Mouse (Mus musculus) midbrain, postnatal 0 days (tissue): ENCODE data around the gene Mamstr. TPM values are rescaled to one million over a fixed set of nuclear protein-coding genes. Genes with fewer than 3 reads are reported as not detected.

ENCODE experiments used
- ATAC-seq: fragments of 200-750 bp; cut with Nextera tagmentation; 2 replicates; pipeline ENCODE4 v1.8.0; 2017; ENCODE audit warnings: moderate number of reproducible peaks, mild to moderate bottlenecking, moderate TSS enrichment, moderate library complexity; ENCODE audit not compliant: low FRiP score
- DNase-seq: peaks from one replicate; pipeline ENCODE4 v3.0.0-alpha.2; 2015; ENCODE audit warnings: low spot score
- H3K27ac ChIP-seq: fragments of 300-500 bp; sonication (generic); 2 replicates; pipeline ENCODE4 v1.5.1; 2014; ENCODE audit warnings: low read depth, mild to moderate bottlenecking, low read length, mixed read lengths
- H3K27me3 ChIP-seq: fragments of 300-500 bp; sonication (generic); 2 replicates; pipeline ENCODE4 v1.6.1; 2014; ENCODE audit warnings: low read length, control low read depth, mixed read lengths; ENCODE audit not compliant: insufficient read depth
- H3K36me3 ChIP-seq: fragments of 300-500 bp; sonication (generic); 2 replicates; pipeline ENCODE4 v1.6.1; 2014; ENCODE audit warnings: low read length, control low read depth, mixed read lengths; ENCODE audit not compliant: insufficient read depth
- H3K4me1 ChIP-seq: fragments of 300-500 bp; sonication (generic); 2 replicates; pipeline ENCODE4 v1.6.1; 2014; ENCODE audit warnings: mild to moderate bottlenecking, control low read depth, antibody characterized with exemption, low read length, mixed read lengths; ENCODE audit not compliant: insufficient read depth
- H3K4me2 ChIP-seq: fragments of 300-500 bp; sonication (generic); 2 replicates; pipeline ENCODE4 v1.6.1; 2014; ENCODE audit warnings: low read depth, mild to moderate bottlenecking, low read length, mixed read lengths; ENCODE audit not compliant: poor library complexity, severe bottlenecking
- H3K4me3 ChIP-seq: fragments of 300-500 bp; sonication (generic); 2 replicates; pipeline ENCODE4 v1.5.1; 2014; ENCODE audit warnings: low read depth, mild to moderate bottlenecking, low read length, moderate library complexity
- H3K9ac ChIP-seq: fragments of 300-500 bp; sonication (generic); replicated peaks from 2 replicates; pipeline ENCODE4 v1.6.1; 2014; ENCODE audit warnings: mild to moderate bottlenecking, low read length, moderate library complexity, mixed read lengths; ENCODE audit not compliant: poor library complexity, severe bottlenecking
- H3K9me3 ChIP-seq: fragments of 300-500 bp; sonication (generic); 2 replicates; pipeline ENCODE4 v1.6.1; 2016; ENCODE audit warnings: low read length, control low read depth
- CTCF ChIP-seq: IDR thresholded peaks from 2 replicates; pipeline ENCODE4 v1.5.1; 2016; ENCODE audit warnings: antibody characterized with exemption, mild to moderate bottlenecking
- WGBS: fragments of 180-500 bp; shearing (Covaris S2); extraction: QIAGEN DNeasy Blood & Tissue Kit; methylation state at CpG from one replicate; pipeline ENCODE4 v1.1.7; 2014; 5-methylcytosine and 5-hydroxymethylcytosine counted together
- polyA plus RNA-seq: library from polyadenylated mRNA; unstranded; fragments of >200 nt; fragmentation: Nextera tagmentation; extraction: Ambion mirVana; gene quantifications from 2 replicates; pipeline ENCODE4 v1.2.1, GENCODE M21; 2015
- total RNA-seq: library from RNA; depleted of rRNA; stranded (reverse); fragments of >200 nt; gene quantifications from 2 replicates; pipeline ENCODE4 v1.2.3, GENCODE M21; 2014

Gene Mamstr
- total and polyA plus RNA-seq, 2 experiments from 2014 or later: 3.0 to 3.3 TPM

GRCm38 (mm10) chr7:45682144-45683126 is 42.7 kb downstream of the Mamstr start:
- no peaks in the 10 kb centered on the region for H3K9me3 ChIP-seq
- no peaks in the 10 kb centered on the region for H3K4me1 ChIP-seq
- H3K36me3 ChIP-seq: no peaks in the 10 kb centered on the region
- H3K27ac ChIP-seq: peak overlapping the region; percentile 38
- H3K4me2 ChIP-seq: no peak overlapping the region
- peak; percentile 94 for DNase-seq
- no peak overlapping the region for H3K4me3 ChIP-seq
- peak; percentile 67 for ATAC-seq
- 29% methylated on average over 14 of the region's 14 CpGs for WGBS
- peak; percentile 98 for TF ChIP-seq CTCF
- H3K9ac ChIP-seq: no peak overlapping the region
- H3K27me3 ChIP-seq: no peaks in the 10 kb centered on the region

GRCm38 (mm10) chr7:45683396-45684050 is 43.7 kb downstream of the Mamstr start, which contains the start of gene Ntn5:
TSS of gene Ntn5 (plus strand) at chr7:45684022.
- peak within 1 kb of the TSS; percentile 24; the same call in 1 of the 2 replicates for H3K9ac ChIP-seq
- ATAC-seq: no peak
- no peaks in the 10 kb centered on the region for H3K4me1 ChIP-seq
- TF ChIP-seq CTCF: no peak
- H3K27ac ChIP-seq: no peak within 1 kb of the TSS
- no peaks in the 10 kb centered on the region for H3K9me3 ChIP-seq
- no peak within 1 kb of the TSS for H3K4me2 ChIP-seq
- H3K36me3 ChIP-seq: no peaks in the 10 kb centered on the region
- DNase-seq: no peak
- no peaks in the 10 kb centered on the region for H3K27me3 ChIP-seq
- no peak within 1 kb of the TSS for H3K4me3 ChIP-seq
- WGBS: 83% methylated on average over 7 of the region's 7 CpGs

GRCm38 (mm10) chr7:45685811-45686210 is 46.0 kb downstream of the Mamstr start:
- WGBS: 65% methylated on average over 10 of the region's 10 CpGs
- no peak overlapping the region for H3K4me3 ChIP-seq
- H3K4me1 ChIP-seq: no peaks in the 10 kb centered on the region
- H3K9ac ChIP-seq: no peak overlapping the region
- DNase-seq (no peak), ATAC-seq (no peak)
- H3K36me3 ChIP-seq: no peaks in the 10 kb centered on the region
- no peak overlapping the region for H3K27ac ChIP-seq
- TF ChIP-seq CTCF: no peak
- no peaks in the 10 kb centered on the region for H3K9me3 ChIP-seq
- no peaks in the 10 kb centered on the region for H3K27me3 ChIP-seq
- no peak overlapping the region for H3K4me2 ChIP-seq

GRCm38 (mm10) chr7:45686841-45687240 is 47.1 kb downstream of the Mamstr start:
- Histone ChIP-seq H3K9me3 (no peaks in the 10 kb centered on the region), H3K4me3 (no peak overlapping the region), H3K27ac (no peak overlapping the region), H3K4me1 (no peaks in the 10 kb centered on the region), H3K27me3 (no peaks in the 10 kb centered on the region), H3K36me3 (no peaks in the 10 kb centered on the region), H3K4me2 (no peak overlapping the region), H3K9ac (no peak overlapping the region)
- ATAC-seq: no peak
- 71% methylated on average over 3 of the region's 3 CpGs for WGBS
- TF ChIP-seq CTCF: no peak
- no peak for DNase-seq

GRCm38 (mm10) chr7:45689099-45689498 is 49.3 kb downstream of the Mamstr start:
- no peak for TF ChIP-seq CTCF
- WGBS: 68% methylated on average over 6 of the region's 6 CpGs
- no peak for ATAC-seq

GRCm38 (mm10) chr7:45689800-45690199 is 50.0 kb downstream of the Mamstr start:
- ATAC-seq (no peak), DNase-seq (no peak)
- no peaks in the 10 kb centered on the region for H3K27me3 ChIP-seq
- no peak overlapping the region for H3K4me2 ChIP-seq
- no peak for TF ChIP-seq CTCF
- no peaks in the 10 kb centered on the region for H3K36me3 ChIP-seq
- no peak overlapping the region for H3K27ac ChIP-seq
- no peak overlapping the region for H3K4me3 ChIP-seq
- H3K9ac ChIP-seq: no peak overlapping the region
- 75% methylated on average over 11 of the region's 11 CpGs for WGBS
- H3K9me3 ChIP-seq: no peaks in the 10 kb centered on the region
- H3K4me1 ChIP-seq: no peaks in the 10 kb centered on the region

More at GRCm38 (mm10) chr7:45689099-45689498, 49.3 kb downstream of the Mamstr start:
- Histone ChIP-seq H3K4me3 (no peak overlapping the region), H3K9ac (no peak overlapping the region), H3K36me3 (no peaks in the 10 kb centered on the region), H3K27me3 (no peaks in the 10 kb centered on the region), H3K27ac (no peak overlapping the region), H3K9me3 (no peaks in the 10 kb centered on the region), H3K4me1 (no peaks in the 10 kb centered on the region), H3K4me2 (no peak overlapping the region)
- no peak for DNase-seq
